Mouse (Mus musculus) megakaryocyte progenitor cell, adult 5-6 weeks (primary cell): ENCODE data around the gene Cma2. TPM values are rescaled to one million over a fixed set of nuclear protein-coding genes. Genes with fewer than 3 reads are reported as not detected.
"Not testable (repeated sequence)": the region's sequence is repeated elsewhere in the genome, so short reads cannot be mapped to it uniquely, and the experiment has no call there.

Source experiments
- ATAC-seq: replicated peaks from 2 replicates; pipeline ENCODE4 v1.8.0; 2016; ENCODE audit warnings: mild to moderate bottlenecking, moderate TSS enrichment, inconsistent platforms; ENCODE audit not compliant: poor library complexity
- total RNA-seq, 2 experiments: library from RNA; stranded (forward) in 1 of 2; stranded (reverse) in 1 of 2; fragments of 157-497, 149-512 nt in 1 of 2; fragments of 200-1000 nt in 1 of 2; gene quantifications; 2 replicates each; pipeline versions ENCODE4 v1.2.3 to v1.2.4; 2015 to 2017

Cma2 gene
- total RNA-seq (2015) (not detected in 2 replicates), total RNA-seq (2017) (not detected in 2 replicates)

DNA sequence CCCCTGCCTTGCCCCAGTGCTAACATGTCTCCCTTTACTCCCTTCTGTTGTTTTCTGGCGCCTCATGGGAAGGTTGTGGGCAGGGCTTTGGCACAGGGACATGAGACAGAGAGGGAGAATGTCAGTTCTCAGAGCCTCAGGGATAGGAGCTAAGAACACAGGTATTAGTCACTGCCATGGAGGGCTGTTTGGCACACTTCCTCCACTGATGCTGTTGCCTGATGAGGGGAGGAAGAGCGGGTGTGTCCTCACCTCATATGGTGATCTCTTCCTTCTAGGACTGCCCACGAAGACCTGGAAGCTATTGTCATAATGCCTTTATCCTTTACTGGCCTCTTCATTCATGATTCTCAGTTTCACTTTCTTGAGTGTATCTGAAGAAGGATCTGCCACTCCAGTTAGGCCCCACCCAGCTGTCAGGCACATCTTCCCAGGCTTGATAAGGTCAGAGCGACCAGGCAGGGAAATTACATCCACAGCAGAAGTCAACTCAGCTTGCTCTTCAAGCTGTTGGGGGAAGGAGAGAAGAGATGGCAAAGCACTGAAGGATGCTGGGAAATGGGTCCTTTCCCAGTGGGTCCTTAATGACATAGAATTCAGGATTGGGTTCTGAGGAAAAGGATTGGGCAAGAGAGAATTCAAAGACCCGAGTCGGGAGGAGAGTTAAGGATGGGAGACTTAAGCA lies at the start of gene Cma2:
Cma2 (plus strand) TSS at position 635 of the 685 bp plus-strand sequence.
- ATAC-seq: peak; percentile 20; the same call in 1 of the 2 replicates

DNA sequence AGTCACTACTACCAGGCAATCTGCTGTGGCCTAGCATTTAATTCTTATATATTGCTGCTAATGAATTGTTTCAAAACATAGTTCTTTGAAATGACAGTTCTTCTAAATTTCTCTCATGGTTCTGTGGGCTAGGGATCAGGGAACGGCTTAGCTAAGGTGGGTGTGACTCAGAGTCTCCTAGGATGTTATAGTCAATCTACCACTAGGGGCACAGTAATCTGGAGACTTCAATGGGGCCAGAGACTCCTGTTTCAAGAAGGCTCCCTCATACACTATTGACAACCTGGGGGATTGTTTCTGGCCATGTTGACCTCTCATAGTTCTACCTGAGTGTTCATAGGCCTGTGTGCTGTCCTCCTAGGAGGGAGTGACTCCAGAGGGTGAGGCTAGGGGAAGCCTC lies 45.3 kb upstream of the Cma2 start:
- ATAC-seq: peak; percentile 68

DNA sequence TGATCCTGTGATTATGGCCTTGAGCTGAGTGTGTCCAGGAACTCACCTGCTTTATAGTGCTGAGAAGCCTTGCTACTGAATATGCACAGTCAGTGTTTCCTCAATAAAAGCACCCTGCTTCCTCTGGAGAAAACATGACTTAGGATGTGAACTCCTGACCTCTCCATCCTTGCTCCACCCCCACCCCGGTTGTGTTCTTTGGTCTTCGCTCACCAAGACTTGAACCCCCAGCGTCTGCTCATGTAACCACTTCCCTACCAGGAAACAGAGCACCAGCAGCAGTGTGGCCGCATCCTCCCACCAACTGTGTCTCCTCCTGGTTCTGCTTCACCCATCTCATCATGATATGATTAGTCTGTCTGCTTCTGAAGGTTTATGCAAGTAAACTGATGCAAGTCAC lies 37.4 kb upstream of the Cma2 start:
- 0 out of 2 replicates have a peak, but pooled peaks have one; percentile 14 for ATAC-seq

DNA sequence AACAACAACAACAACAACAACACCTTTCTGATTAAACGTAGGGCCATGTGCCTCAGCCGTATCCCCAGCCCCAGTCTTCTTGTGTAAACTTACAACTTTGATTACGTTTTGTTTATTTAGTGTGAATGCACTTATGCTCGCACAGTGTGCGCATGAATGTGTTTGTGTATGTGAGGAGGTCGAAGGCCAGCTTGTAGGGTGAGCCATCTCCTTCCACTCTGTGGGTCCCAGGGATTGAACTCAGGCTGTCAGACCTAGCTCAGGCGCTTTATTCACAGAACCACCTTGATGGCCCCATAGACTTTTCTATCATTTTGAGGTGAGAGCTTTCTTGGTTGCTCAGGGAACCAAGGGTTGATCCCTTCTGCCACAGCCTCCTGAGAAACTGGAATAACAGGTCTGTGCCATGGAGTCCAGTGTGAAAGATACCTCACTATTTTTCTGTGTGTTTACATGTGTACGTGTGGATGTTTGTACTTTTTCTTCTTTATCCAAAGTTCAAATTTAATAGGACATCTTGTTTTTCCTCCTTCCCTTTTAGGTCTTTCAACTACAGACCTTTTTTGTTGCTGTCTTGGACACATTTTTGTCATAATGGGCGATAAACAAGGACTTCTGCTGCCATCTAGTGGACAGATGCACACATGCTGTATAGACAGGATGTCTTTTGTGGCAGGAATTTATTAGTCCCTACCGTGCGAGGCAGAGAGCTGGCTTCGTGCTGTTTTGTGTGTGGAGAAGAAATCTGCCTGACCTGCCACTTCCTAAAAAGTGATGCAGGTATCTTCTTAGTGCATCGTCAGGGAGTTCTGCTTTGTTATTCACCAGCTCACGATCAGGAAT lies 32.3 kb upstream of the Cma2 start:
- peak; percentile 79 for ATAC-seq

DNA sequence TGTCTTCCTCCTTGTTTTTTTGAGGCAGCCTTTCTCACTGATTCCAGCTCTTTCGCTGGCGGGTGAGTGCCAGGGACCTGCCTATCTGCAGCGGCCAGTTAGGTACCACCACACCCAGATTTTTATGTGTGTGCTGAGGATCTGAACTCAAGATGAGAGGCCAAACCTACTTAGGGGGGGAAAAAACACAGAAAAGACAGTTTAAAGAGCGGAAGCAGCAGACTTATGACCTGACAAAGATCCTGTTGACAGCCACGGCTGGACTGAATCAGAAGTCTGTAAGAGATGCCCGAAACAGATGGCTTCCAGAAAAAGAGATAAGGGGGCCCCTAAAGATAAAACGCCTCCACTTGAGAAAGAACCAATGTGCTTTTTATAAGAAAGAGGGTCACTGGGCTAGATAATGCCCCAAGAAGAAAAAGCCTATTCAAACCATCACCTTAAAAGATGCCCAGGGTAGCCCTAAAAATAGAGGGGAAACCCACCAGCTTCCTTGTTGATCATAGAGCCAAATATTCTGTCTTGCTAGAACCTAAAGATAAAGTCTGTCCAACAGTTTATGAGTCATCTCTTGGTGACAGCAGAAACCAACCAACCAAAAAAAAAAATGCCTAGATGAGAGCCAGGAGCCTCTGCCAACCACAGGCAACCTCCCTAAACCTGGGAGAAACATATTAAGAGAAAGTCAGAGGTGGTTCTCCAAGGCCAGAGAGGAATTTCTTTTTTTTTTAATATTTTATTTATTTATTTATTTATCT lies 28.1 kb upstream of the Cma2 start:
- ATAC-seq: peak; percentile 78

DNA sequence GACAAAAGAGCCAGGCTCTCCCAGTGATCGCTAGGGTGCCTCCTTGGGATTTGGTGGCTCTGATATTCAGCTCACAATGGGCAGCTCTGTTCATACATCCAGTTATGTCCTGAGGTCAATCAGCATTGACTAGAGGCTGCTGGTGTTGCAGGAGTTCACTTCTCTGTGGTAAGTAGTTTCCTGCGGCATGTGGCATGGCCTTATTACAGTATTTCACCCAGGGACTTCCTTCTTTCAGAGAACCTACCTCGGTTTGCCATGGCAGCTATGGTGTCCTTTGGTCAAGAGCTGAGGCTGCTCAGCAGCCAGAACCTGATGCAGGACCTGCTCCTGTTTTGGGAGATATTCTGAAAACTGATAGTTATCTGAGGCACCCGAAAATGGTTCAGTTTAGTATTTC lies 23.9 kb upstream of the Cma2 start:
- ATAC-seq: peak; percentile 19; the same call in 1 of the 2 replicates

DNA sequence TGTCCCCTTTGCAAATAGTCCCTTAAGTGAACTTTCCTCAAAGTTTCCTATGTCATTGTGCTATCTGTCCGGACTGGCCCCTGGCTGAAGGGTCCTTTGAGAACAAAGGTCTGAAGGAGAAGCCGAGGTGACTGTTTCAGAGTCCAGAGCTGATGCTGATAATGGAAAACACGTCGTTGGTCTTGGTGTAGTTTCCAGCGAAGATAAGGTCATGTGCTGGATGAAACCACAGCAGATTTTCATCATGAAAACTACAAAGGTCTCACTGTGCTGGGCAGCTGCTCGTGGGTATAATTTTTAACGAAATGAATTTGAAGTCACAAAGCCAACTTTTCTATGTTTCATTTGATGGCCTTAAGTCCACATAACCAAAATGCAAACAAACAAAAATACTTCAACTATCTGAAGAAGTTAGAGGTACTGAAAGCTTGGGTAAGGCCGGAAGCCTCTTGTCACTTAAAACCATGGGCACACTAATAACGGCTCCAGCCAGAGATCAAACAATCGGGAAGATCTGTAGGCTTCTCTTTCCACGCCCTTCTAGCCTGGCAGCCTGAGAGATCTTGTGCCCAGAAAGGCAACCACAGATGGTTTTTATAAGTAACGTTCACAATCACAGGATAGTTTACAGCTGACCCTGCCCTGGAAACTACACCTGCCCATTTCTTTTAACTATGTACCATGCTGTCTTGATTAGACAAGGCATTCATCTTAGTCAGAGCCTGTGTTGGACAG lies 21.4 kb upstream of the Cma2 start:
- ATAC-seq: 0 out of 2 replicates have a peak, but pooled peaks have one; percentile 24

DNA sequence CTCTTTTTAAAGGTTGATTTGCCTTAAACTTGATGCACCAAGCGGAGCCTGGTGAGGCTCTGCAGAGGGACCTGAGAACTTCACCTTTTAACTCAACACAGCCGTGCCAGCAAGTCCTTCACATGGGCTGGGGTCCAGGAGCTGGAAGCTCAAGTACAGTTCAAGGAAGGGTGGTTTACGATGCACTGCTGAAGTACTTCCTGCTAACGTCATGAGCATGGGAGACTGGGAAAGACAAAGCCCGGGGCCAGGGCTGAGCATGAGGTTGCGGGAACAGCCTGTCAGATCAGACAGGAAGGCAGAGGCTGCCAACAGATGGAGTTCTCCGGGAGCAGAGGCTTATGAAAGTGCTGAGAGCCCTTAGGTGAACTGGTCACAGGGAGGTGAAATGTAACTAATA lies 17.2 kb upstream of the Cma2 start:
- no peak; the same call in 1 of the 2 replicates for ATAC-seq

DNA sequence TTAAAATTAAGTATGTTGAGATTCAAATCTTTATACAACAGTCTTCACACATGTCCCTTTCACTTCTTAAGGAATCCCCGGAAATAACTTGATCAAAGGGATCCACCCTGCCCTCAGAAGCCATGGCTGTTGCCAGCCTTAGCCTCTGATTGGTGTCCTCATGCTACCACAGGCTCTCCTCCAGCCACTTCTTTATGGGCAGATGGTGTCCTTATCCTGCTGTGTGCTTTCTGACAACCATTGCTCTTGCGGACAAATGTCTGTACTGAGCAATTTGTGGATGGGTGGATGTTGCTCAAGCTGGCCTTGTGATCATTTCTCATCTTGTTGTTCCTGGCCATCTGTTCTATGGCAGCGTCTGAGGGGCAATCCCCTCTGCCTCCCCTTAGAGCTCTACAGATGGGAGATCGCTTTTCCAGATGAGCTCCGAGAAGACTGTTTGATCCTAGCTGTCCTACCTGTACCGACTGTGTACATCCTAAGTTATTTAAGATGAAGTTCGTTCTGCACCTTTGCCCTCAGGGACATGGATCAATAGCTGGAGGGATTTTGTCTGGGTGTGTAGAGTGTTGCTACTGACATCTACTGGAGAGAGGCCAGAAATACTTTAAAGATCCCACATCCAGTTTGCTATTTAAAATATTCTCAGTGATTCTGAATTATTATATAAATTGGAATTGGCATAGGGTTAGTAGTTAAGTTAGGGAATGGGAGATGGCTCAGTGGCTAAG lies 10.5 kb upstream of the Cma2 start:
- ATAC-seq: no peak

DNA sequence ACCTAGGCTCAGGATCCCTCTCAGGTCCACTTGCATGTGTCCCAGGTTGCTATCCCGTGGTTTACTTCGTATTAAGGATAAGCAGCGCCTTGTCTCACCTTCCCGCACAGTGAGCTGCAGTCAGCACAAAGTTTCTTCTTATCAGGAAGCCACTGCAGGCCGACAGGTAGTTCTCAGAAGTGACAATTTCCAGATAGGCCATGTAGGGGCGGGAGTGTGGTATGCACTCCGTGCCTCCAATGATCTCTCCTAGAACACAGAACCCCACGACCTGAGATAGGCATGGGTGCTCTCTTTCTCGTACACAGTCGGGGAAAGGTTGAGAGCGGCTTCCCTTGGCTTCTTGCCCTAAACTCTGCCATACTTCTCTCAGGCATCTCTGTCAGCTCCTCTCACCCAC lies 7.2 kb upstream of the Cma2 start:
- ATAC-seq: peak; percentile 20; the same call in 1 of the 2 replicates

DNA sequence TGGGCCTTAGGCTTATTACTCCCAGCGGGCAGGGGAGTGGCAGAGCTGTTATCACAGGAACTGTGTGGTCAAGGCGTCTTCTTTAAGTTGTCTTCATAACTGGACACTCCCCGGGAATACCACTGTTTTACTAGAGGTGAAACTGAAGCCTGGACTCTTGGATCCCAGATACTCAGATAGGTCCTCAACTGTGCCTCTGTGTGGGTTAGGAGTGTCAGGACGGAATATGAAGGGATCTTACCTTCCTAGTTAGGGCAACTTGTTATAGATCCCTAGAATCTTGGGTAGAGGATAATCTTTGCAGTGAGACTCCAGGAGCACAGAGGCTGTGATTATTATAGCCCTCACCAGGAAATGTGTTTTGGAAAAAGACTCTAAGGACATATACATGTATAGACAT lies 6.2 kb upstream of the Cma2 start, which contains the start of gene Cma1:
Cma1 (minus strand) TSS at position 101 of the 400 bp plus-strand sequence.
- ATAC-seq: no peak

DNA sequence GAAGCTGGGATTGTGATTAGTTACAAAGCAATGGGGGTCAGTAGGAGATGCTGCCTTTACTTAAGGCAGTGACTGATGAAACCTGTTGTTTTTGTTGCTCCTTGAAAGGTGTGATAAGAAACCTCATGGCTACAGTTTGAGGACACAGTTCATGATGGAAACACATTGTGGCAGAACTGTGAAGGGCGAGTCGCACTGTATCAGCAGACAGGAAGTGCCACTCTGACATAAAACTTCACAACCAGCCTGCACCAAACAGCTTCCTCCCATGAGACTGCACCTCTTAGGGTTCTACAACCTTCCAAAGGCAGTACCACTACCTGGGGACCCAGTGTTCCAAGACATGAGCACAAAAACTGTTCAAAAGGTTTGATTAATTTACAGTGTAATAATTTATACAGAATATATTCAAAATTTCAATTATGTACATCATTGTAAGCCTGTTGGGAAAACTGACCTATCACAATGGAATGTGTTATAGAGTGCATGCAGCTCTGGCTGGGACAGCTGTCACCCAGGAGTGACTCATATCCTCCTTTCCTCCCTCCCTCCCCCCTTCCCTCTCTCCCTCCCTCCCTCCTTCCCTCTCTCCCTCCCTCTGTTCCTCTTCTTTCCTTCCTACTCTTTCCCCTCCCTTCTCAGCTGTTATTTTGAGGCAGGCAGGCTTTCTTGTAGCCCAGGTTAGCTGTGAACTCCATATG lies 4.4 kb upstream of the Cma2 start:
- peak; percentile 42 for ATAC-seq

DNA sequence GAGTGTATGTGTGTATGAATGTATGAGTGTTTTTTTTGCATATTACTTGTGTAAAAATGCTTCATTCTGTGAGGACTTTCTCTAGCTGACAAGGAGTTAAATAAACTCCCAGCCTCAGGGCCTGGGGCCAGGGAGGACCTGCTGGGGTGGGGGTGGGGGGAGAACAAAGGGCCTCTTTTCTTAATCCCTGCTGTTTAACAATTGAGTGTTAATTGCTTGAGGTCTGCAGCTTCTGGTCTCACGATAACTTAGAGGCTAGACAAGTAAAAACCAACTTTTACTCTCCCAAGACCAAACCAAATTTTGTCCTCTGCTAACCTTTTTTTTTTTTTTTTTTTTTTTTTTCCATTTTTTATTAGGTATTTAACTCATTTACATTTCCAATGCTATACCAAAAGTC lies 12.5 kb downstream of the Cma2 start:
- ATAC-seq: no peak

DNA sequence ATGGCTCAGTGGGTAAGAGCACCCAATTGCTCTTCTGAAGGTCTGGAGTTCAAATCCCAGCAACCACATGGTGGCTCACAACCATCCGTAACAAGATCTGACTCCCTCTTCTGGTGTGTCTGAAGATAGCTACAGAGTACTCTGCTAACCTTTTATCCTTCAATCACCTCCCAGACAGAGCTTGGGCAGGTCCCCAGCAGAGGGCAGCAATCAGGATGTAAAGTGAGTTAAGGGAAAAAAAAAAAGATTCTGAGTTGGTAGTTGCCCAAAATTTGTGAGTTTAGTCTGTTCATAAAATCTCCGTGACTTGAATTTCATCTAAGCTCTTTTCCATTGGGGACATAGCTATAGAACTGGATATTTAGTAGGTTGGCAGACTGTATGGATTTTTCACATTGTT lies 13.1 kb downstream of the Cma2 start:
- peak; percentile 57; the same call in 1 of the 2 replicates for ATAC-seq

DNA sequence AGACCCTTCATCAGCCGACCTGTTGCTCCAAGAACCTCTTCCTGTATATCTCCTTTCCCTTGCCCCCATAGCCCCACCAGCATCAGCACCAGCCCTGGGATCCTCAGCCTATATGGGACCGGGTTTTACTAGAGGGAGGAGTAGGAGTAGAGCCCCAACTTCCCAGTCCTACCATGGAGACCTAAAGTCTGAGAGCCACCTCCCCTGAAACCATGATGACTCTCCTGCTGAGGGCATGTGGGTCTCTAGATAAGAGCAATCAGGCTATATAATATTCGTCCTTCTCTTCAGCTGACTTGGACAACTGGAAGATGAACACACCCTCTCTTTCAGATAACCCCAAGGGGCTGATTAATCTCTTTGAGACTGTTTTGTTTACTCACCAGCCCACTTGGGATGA lies 36.7 kb downstream of the Cma2 start:
- ATAC-seq: peak; percentile 64

DNA sequence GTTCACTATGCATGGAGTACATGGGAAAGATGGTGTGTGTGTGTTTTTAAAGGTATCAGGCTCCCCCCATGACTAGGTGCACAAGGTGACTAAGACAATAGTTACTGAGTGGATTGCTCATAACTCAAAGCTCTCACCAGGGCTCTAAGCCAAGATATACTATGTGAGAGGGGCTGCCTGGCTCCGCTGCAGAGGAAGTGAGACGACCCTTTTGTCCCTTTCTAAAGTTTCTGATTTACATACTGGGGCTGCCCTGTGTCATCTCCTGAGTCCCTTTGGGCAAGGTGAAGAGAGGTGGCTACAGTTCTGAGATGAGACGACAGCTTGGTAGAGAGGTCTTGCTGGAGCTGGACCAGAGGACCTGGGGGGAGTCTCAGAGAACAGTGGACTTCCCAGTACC lies 62.4 kb downstream of the Cma2 start:
- ATAC-seq: no peak

DNA sequence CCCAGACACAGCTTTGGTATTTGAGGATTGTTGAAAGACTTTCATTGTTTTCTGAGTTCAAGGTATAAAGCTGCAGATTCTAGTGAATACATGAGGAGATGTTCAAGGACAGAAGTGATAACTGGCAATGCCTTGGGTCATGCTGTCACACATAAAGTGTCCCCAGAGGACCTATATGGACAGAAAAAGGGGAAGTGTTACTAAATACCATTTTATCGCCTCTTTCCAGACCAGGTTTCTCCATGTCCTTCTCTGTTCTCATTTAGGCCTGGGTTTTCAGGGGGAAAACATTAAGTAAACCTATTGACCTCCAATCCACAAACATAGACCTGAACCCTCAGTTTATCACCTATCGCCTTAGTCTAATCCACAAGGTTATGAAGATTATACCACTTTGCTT lies 63.1 kb downstream of the Cma2 start:
- ATAC-seq: no peak

DNA sequence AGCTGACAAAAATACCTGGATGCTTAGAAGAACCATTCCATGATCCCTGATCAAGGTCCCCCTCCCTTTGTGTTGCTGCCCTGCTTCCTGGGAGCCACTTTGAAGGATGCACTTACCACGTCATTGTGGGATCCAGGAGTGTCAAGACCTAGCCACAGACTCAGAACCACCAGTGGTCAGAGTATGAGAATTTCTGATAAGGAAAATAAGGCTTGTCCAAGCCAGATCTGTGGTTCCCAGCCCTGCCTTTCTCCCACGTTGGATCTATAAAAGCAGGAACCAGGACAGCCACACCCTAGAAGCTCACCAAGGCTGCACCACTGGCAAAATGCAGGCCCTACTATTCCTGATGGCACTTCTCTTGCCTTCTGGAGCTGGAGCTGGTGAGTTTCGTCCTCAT lies 66.9 kb downstream of the Cma2 start, which contains the start of gene Mcpt1:
Mcpt1 (plus strand) TSS at position 301 of the 400 bp plus-strand sequence.
- ATAC-seq: not testable (repeated sequence)

DNA sequence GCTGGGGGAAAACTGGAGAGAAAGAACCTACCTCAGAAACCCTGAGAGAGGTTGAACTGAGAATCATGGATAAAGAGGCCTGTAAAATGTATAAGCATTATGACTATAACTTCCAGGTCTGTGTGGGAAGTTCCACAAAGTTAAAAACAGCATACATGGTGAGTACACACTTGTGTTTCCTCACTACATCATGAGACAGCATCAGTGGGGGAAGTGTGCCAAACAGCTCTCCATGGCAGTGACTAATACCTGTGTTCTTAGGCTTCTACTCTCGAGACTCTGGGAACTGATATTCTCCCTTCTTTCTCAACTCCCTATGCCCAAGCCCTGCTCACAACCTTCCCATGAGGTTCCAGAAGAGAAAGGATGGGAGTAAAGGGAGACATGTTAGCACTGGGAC lies 68.7 kb downstream of the Cma2 start:
- no peak for ATAC-seq
